Mouse (Mus musculus) erythroblast, embryonic 14.5 days (primary cell): ENCODE measurements at regions not wholly inside any gene's neighbourhood (a gene's known extent, or its start where the extent isn't known, plus 50 kb on each side); places are given as distances from the start of the nearest gene placed in this dataset.

ENCODE experiments used
- GATA1 ChIP-seq: IDR thresholded peaks from 2 replicates; pipeline ENCODE4 v1.6.1; 2012; ENCODE audit warnings: low read length, inconsistent platforms, mixed read lengths
- TAL1 ChIP-seq: IDR thresholded peaks from 3 replicates; pipeline ENCODE4 v1.6.1; 2012; ENCODE audit warnings: low read length, inconsistent platforms, mixed read lengths

GRCm38 (mm10) chr10:99951718-99952117 lies 63.7 kb upstream of the Kitl start:
- no peak for TF ChIP-seq GATA1
- TF ChIP-seq TAL1: no peak
